Mouse (Mus musculus) lung, postnatal 0 days (tissue): ENCODE measurements around the gene Cgn.

ENCODE experiments used
- CTCF ChIP-seq: IDR thresholded peaks from 2 replicates; pipeline ENCODE4 v1.5.1; 2016; ENCODE audit warnings: antibody characterized with exemption, mild to moderate bottlenecking
- EP300 ChIP-seq: IDR thresholded peaks from 2 replicates; pipeline ENCODE4 v1.6.1; 2016; ENCODE audit warnings: antibody characterized with exemption, mild to moderate bottlenecking, control low read depth

DNA sequence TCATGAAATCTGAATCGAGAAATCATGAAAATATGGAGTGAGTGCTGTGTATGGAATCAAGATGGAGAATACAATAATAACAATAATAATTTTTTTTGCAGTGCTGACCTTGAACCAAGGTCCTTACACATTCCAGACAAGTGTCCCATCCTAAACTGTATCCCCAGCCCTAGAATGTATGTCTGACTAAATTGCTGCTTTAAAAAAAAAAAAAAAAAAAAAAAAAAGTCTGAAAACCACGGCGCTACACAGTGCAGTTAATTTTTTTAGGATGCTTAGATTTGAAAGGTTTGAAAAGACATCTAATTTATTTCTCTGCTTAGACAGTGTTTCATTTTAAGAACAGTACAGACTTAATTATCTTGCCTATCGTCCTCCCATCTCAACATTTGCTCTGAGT lies 35.8 kb upstream of the Cgn start:
- TF ChIP-seq CTCF = no peak
- no peak for TF ChIP-seq EP300
